Mouse (Mus musculus) lung, postnatal 0 days (tissue): Measurements from ENCODE around the gene Btbd35f7.
"Not testable (repeated sequence)": the region's sequence is repeated elsewhere in the genome, so short reads cannot be mapped to it uniquely, and the experiment has no call there.

Source experiments
- CTCF ChIP-seq: IDR thresholded peaks from 2 replicates; pipeline ENCODE4 v1.5.1; 2016; ENCODE audit warnings: antibody characterized with exemption, mild to moderate bottlenecking
- EP300 ChIP-seq: IDR thresholded peaks from 2 replicates; pipeline ENCODE4 v1.6.1; 2016; ENCODE audit warnings: antibody characterized with exemption, mild to moderate bottlenecking, control low read depth

- not testable (repeated sequence) for TF ChIP-seq CTCF, EP300
Observed at GRCm38 (mm10) chrX:5668767-5669166, at the start of gene Btbd35f7.
